Mouse (Mus musculus): ENCODE measurements at regions not wholly inside any gene's neighbourhood (a gene's known extent, or its start where the extent isn't known, plus 50 kb on each side); places are given as distances from the start of the nearest gene placed in this dataset.

DNA sequence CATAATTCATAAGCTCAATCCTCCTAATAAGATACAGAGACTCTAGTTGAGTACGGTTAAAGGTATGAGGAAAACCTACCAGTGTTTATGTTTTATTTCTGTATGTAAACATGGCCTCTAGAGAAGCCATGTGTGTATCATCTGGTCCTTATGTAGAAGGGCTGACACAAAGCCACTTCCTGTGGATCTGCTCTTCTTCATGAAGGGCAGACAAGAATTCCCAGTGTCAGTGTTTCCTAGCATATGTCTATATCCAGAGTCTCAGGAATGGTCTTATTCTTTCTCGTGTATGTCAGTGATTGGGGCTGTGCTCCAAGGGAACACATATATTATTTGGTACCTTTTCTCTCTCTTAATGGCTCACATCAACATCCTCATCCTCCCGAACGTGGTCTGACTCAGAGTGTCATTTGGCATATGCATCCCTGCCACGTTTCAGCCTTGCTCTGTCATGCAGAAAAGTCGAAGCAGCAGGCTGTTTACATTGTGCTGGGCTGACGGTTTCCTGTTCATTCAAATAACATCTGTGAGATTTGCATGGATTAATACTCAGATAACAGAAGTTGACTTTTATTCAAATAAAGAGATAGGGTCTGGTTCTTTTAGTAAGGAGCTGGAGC, 59.3 kb upstream of the Cwc22 start:
- no peak for DNase-seq

DNA sequence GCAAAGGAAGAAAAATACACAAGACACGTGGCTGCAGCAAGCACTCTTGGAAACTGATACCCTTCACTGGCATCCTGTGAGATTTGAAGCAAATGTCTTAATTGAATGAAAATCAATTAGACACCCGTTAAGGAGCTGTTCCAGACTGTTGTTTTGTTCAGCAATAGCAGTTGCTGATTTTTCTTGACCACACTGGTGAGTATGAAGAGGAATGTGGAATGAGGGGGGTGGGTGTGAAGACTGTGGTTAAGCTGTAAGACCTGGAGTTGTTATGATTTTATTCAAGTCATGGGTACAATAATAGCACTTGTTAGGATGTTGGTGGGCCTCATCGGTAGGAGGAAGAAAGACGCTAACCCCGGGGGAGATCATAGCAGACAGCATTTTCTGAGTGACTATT, 58.3 kb upstream of the Cwc22 start:
- no peak for DNase-seq

Measured in heart, adult 11 months (tissue).